Mouse (Mus musculus): ENCODE data around the gene Emc4.

Emc4 gene

DNA sequence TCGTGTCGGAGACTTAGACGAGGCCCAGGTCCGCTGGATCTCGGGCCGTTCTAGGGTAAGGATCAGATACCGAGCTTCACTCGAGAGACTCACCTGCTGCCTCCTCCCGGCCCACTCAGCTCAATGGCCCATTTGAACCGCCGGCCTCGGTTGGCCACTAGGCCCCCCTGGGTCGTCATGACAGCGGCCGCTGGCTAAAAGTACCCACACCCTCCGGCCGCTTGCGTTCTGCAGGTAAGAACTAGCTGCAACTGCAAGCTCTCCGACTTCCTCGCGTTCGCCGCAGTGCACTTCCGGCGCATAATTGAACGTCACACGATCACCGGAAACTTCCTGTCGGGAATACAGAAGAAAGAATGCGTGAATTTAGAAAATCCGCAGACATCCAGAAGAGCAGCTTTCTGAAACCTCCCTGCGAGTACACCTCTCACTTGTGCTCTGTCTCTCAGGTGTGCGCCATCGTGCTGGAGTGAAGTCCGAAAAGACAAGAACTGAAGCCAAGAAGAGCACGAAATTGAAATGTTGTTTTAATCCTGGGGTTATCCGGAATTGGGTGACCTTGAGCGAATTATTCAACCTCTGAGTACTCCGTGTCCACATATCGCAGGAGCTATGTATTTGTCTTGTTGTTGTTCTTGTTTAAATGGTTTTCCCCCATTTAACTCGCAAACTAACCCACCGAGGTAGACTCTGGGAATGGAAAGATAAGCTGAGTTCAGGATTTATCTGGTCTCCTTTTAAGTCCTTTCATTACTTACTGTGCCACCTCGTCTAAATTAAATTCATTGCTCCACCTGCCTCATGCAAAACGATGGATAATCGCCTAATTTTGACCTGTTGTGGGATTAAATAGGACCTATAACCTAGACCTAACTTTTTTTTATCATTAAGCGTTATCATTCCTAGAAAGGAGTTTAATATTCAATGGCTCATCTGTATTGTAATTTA is at the start of gene Emc4:
Emc4 (minus strand) TSS at position 302 of the 948 bp plus-strand sequence.
- peak; percentile 93 for DNase-seq (ENCODE audit: low spot score)

DNA sequence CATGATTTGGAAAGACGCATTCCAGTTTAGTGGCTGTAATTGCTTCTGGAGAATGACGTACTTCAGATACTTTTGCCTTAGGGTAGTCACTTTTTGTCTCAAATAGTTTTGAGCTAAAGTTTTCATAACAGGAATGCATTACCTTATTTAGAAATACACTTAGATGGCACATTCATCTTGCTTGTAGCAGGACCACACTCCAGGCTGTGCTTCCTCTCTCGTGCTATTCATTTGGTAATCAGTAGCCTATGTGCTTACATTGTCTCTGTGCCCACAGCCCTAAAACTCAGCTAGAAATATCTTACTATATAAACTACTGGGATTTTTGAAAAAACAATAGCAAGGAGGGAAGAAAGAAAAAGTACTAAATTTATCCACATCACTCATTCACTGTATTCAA is 39.2 kb upstream of the Emc4 start:
- no peak for DNase-seq (ENCODE audit: low spot score)

DNA sequence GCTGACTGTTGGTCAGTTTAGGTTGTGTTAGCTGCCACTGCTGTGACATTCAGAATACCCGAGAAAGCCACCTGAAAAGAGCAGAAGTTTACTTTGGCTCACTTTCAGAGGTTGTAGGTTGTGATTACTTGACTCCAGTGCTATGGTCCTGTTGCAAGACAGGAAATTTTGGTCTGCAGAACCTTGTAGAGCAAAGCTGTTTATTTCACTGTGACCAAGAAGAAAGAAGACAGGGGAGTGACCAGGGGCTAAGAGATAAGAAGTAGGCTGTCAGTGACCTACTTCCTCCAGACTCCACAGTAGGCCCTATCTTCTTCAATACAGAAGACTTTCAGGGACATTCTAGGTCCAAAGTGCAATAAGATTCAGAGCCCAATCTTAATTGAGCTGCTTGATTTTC is 28.8 kb upstream of the Emc4 start:
- no peak for DNase-seq (ENCODE audit: low spot score)

DNA sequence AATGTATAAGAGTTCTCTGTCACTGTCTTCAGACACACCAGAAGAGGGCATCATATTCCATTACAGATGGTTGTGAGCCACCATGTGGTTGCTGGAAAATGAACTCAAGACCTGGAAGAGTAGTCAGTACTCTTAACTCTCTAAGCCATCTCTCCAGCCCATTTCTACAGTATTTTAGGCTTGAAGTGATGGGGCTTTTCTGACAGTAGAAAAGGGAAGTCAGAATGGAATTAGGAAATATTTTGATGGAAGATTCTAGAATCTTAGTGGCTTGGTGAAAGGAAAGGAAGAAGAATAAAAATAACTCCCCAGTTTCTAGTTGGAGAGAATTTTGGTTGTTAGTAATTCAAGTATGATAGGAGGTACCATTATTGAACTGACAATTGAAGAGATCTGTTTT is 26.1 kb upstream of the Emc4 start:
- no peak for DNase-seq (ENCODE audit: low spot score)

DNA sequence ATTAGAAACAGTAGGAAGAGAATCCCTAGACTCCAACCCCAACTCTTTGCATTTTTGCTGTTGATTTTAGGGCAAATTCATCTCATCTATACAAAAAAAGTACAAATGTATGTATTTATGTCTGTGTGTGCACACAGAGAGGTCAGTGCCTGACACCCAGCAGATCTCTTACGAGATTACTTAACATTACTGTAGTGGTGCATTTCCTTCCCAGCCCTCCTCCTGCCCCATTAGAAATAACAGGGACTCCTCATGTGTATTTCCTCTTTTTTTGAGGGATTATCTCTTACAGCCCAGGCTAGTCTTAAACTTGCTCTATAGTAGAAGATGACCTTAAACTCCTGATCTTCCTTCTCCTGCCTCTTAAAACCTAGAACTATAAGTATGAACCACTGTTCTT is 24.9 kb upstream of the Emc4 start:
- no peak for DNase-seq (ENCODE audit: low spot score)

DNA sequence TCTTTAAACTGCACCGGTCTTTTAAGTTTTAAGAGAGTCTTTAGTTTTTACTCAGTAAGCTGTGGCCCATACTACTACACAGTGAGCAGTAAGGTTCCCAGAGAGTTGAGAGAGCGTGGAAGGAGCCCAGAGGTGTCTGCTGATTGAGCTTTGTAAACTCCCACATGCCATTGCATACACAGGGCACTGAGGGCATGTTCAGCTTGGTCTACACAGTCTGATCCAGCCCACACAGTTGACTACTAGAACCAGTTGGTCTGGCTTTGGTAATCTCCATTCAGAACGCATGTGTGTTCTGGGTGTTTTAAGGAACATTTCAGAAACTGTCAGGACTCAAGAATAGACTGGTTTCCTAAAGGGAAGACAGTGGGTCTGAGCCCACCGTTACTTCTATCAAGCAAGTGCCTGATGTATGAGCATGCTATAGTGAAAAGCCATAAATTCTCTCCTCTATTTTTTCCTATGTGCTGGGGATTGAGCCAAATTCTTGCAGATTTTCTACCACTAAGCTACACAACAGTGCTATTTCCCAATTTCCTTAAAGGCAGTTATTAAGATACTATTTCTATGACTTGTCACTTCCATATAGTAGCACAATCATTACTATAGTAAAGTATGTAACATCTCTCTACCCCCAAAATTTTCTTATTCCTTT is 23.6 kb upstream of the Emc4 start:
- DNase-seq (ENCODE audit: low spot score) = no peak

DNA sequence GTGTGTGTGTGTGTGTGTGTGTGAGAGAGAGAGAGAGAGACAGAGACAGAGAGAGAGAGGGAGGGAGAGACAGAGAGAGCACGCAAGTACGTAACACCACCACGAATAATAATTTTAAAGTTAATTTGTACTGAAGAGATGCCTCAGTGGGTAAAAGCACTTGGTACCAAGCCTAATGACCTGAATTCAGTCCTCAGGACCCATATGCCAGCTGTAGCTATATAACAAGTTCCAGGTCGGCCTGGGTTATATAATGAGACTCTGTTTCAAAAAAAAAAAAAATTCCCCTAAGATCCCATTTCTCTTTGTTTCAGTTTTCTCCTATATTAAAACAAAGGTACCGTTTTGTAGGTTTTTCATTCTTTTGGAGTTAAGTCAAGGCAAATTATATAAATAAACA is 23.0 kb upstream of the Emc4 start:
- no peak for DNase-seq (ENCODE audit: low spot score)

DNA sequence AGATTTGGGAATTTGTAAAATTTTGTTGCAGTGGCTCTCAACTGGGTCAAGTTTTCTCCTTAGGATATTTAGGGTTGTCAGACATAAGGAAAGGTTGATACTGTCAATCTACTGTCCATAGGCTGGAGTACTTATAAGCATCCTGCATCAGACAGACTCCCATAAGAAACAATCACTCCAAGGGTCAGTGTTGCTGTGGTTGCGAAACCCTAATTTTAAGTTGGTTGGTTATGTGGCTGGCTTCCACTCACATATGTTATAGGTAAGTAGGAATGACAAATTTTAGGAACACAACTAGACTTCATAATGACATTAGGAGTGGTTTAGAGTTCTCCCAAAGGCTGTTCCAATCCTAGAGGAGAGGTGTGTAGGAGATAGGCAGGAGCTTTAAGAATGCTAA is 13.4 kb upstream of the Emc4 start:
- no peak for DNase-seq (ENCODE audit: low spot score)

DNA sequence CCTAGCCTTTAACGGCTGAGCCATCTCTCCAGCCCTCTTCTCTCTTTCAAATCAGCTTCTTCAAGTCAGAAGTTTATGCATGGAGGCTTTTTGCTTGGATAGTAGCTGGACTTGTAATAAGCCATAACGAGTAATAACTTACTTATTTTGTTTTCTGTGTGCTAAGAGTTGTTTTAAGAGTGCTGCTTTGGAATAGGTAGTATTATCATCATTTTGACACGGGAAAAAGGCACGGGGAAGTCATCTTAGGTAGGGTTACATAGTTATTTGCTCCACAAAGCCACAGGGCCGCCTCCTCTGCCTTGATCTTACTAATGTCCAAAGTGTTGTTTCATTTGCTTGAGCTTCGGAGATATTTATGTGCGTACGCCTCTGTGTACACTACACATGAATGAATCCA is 12.3 kb upstream of the Emc4 start:
- no peak for DNase-seq (ENCODE audit: low spot score)

DNA sequence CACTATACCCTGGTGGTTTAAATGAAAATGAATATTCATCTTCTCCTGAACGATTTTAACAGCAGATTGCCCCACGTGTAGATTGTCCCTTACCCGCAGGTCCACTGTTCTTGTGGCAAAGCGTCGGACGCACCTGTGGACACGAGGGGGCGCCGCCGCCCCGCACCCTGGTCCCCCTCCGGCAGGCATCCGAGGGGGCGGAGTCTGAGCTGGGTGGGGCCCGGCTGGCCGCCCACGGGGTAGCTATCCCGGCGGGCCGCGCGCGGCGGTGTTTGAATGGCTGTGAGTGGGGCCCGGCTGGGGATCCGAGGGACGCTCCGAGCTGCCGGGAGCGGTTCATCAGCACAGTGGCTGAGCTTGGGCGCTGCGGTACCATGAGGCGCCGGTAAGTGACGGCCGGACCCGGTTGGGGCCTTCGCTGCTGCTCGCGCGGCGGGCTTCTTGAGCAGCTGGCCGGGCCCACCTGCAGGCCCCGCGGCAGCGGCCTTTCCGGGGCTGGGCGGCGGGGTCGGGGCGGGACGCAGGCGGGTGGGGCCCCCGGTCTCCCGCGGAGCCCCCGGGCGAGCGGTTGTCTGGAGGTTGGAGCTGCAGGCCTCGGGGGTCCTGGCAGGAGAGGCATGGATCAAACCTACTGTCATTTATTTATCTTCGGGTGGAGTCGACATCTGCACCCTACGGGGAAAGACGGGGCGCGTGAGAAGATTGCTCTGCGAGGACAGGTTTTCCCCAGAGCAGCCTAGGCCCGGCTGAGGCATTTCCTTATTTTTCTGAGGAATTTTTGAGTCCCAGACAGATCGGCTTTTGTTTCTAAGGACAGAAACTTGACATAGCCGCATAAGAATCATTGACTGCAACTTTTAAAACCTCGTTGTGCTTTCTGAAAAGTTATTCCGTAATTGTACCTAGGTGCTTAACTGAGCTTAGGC is 11.4 kb upstream of the Emc4 start, which contains the start of gene Katnbl1:
Katnbl1 (plus strand) TSS at position 239 of the 926 bp plus-strand sequence.
- peak; percentile 99 for DNase-seq (ENCODE audit: low spot score)

DNA sequence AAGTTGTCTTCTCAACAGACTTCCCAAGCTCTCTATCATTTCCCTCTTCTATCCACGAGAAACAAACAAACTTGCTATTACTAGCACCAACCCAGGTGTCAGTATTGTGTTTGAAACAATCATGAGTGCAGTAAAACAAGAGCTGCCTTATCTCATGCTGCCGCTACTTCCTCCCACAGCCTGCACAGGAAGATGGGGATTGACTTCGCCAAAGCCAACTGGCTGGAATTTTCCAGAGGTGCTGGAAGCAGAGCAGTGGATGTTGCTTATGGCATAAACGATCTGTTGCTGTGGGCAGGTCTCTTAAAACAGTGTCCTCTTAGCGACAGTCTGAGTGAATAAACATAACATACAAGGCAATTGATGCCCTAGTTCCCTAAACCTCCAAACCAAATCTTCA is 6.8 kb upstream of the Emc4 start:
- no peak for DNase-seq (ENCODE audit: low spot score)

DNA sequence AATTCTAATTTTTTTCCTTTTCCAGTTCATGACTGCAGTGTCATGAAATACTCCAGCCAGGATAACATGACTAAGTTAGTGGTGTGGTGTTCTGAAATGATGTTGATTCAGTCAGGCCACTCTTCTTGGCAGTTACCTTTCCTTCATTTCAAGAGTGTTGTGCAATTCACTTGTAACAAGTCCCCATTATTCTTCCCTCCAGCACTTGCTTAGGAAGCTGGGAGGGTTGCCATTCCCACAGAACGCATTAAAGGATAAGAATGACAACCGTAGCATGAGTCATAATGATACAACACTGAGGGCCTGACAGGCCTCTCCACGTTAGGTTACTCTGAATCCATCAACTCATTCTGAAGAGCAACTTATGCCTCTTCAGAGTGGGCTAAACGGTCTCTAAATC is 5.3 kb upstream of the Emc4 start:
- no peak for DNase-seq (ENCODE audit: low spot score)

DNA sequence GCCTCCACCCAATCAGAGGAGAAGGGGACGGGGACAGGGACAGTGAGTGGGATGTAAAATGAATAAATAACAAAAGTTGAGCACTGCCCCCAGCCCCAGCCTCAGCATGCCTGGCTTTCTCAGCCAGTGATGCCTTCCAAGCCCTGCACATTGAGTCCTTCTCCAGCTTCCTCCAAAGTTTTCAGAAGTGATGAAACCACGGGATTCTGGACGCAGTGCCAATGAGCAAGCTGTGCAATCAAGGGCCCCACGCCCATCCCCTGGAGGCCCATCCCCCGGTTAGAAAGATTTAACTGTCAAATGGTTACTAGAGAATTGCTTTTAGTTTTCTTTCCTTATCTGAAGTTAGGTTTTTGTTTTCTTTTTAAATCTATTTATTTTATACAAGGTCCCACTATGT is 2.1 kb upstream of the Emc4 start:
- DNase-seq (ENCODE audit: low spot score) = peak; percentile 51

DNA sequence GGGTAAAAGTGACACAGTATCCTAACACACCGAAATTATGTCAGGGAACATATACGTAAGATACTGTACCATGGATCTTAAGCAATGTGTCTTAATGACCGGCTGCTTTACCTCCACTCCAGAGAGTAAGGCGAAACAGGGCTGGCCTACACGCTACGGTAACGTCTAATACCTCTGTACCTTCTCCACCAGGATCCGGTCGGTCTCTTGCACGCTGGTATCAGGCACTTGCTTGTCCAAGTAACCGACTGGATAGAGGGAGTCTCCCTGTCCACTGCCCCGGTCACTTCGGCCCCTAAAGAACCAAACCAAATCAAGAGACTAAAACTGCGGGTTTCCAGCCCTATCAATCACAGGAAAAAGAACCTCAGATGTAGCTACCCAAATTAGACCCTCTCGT is 605 bp downstream of the Emc4 start:
- DNase-seq (ENCODE audit: low spot score) = peak; percentile 43

DNA sequence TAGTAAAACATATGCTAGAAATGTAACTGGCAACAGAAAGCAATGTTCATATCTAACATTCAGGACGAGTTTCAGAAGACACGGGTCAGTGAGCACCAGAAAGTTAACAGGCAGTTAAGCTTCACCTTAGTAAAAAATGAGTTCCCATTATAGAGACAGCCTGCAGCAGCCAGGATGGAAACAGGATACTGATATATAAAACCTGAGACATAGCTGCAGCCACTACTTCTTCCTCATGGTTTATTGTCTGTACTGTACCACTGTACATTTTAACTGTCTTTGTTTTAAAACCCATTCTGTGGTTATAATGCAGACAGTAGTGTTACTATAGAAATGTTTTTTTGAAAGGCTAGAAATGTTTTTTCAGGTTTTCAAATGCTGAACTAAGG is 7.1 kb downstream of the Emc4 start:
- no peak for DNase-seq (ENCODE audit: low spot score)

DNA sequence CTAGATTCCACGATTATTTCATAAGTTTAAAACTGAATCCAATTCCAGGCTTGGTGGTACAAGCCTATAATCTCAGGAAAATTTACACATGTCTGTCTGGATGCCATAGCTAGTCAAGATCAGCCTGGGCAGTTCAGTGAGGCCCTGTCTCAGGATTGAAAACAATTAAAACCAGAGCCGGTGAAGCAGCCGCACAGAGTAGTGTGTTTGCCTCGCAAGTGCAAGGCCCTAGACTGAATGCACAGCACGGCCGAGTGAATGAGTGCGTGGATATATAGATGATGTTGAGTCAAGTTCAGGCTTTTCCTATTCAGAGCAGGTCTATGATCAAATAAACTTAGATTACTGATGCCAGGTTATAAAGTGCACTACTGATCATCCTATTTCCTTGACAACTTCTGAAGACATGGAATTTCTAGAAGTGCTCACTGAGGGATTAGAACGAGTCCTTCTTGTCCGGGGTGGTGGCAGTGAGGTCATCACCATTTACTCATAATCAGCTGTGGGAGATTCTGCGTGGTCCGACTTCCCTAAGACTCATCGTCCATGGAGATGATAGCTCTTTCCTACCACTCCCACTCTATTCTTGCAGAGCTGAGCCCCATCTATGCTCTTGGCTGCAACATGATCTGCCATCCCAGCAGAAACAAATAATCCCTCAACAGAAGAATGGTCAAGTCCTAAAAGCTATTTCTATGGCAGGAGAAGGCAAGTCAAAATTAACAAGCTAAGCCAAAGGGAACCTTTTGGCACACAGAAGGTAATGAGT is 7.6 kb downstream of the Emc4 start:
- DNase-seq (ENCODE audit: low spot score) = no peak

DNA sequence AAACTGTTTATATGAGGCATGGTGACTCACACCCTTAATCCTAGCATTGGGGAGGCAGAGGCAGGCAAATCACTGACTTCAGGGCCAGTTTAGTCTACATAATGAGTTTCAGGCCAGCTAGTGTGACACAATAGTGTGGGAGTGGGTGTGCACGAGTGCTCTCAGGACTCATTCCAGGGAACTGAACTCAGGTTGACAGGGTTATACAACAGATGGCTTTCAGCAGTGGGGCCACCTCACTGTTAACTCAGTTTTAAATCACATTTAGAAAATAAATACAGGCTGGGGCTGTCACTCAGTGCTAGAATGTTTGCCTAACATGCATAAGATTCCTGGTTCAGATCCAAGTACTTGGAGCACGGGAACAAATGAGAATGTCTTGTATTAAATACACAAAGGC is 8.2 kb downstream of the Emc4 start:
- DNase-seq (ENCODE audit: low spot score) = no peak

DNA sequence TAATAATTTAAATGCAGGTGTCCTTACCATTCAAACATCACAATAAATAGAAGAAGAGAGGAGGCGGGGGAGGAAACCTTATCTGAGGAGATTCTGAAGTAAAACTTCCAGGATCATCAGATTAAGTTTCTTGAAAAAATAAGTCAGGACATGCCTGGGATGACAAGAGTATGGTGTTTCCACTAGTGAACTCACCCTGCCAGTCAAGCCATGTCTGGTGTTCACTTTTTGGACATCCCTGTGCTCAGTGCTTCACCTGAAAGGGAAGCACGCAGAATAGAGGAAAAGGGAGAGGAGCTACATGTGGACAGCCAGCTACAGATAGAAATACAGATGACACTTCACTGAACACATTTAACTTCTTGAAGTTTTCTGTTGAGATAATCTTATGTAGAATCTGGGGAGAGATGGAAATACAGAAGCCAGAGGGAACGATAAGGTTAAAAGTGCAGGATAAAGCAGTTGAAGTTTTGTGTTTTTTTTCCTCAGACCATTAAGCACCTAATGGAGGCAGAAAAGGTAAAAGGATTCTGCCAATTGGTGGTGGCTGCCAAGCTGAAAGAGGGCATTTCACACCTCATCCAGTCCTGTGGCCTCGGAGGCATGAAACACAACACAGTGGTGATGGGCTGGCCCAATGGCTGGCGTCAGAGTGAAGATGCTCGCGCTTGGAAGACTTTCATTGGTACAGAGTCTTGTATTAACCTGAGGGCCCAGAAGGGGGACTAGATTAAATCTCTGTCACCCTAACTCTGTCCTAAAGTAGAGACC is 14.0 kb downstream of the Emc4 start:
- DNase-seq (ENCODE audit: low spot score) = no peak

DNA sequence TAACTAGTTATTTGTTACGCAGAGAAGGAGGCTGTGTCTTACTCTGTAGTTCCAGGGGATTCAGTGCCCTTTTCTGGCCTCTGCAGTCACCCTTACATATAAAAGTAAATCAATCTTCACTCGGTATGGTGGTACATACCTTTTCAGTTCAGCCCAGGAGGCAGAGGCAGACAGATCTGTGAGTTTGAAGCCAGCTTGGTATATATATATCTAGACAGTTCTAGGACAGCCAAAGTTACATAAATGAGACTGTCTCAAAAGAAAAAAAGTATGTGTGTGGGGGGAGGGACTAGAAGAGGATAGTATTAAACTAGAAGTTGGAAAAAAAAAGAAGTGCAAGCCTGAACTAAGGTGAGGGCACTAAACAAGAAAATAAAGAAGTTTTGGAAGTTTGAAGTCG is 19.6 kb downstream of the Emc4 start:
- no peak for DNase-seq (ENCODE audit: low spot score)

DNA sequence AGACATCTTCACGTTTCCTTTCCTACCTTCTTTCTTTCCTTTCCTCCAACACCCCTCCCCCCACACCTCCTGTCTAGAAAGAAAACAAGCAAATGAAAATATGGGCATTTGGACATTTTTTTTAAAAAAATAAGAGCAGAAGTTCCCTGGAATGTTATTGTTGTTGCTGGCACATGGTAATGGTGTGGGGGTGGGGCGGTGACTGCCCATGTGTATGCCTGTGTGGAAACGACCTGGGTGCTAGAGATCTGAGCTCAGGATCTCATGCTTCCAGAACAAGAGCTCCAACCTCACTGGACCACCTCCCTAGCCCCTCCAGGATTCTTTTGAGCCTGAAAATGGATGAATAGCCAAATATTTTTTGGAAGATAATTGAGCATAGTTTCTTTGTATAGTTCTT is 26.7 kb downstream of the Emc4 start:
- no peak for DNase-seq (ENCODE audit: low spot score)

DNA sequence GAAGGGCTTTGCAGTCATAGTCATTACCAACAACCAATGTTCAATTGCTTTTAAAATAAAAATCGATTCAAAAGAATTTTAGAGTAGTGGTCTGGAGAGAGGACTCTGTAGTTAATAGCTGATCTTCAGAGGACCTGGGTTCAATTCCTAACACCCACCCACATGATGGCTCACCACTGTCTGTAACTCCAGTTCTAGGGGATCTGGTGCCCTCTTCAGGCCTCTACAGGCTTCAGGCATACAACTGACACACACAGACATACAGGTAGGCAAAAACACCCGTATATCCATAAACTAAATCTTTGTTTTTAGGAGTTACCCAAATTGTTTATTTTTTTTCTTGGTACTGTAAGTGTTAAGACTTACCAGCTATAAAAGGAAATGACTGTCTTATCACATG is 28.1 kb downstream of the Emc4 start:
- DNase-seq (ENCODE audit: low spot score) = no peak

Data from testis, postnatal 10 days (tissue).